Mouse (Mus musculus): ENCODE measurements around the gene Olig3.

GRCm38 (mm10) chr10:19363365-19363764, 7.0 kb downstream of the Olig3 start:
- TF ChIP-seq CTCF (IDR thresholded peaks at IDR 0.05) (no peak), POLR2A (IDR thresholded peaks at IDR 0.05; ENCODE audit: insufficient read depth, low read depth, low read length) (no peak), EP300 (IDR thresholded peaks at IDR 0.05; ENCODE audit: insufficient read depth, low read depth, low read length) (no peak)

Measured in heart, adult 2 months (tissue).